Mouse (Mus musculus) heart, adult 18-20 months (tissue): Measurements from ENCODE around the gene Camta1. TPM values are rescaled to one million over a fixed set of nuclear protein-coding genes. Genes with fewer than 3 reads are reported as not detected.

Source experiments
- DNase-seq, 2 experiments: peaks; one replicate each; pipeline ENCODE4 v3.0.0; 2021 to 2022; ENCODE audit warnings: mixed read lengths in 1 of 2
- total RNA-seq, 2 experiments: library from RNA; stranded (reverse); gene quantifications; 2 replicates each; pipeline ENCODE4 v1.2.3; 2021

Gene Camta1
- total RNA-seq, 2 experiments from 2014 or later, result 207 to 208 TPM

DNA sequence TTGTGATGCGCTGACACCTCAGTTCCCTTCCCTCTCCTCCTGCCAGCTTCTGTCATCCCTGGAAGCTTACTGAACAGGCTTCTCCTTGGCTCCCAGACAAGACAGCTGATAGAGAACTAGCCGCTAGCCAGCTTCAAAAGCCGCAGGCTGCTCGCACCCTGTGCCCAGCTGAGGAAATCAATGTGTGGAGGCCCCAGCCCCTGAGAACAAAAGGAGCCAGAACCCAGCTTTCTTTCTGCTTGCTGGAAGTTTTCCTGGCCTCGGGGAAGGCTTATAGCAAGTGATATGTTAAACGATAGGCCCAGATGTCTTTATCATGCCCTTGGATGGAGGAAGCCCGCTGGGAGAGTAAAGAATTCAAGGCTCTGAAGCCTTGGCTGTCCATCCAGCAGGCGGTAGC, 411.7 kb downstream of the Camta1 start:
- no peak for DNase-seq

DNA sequence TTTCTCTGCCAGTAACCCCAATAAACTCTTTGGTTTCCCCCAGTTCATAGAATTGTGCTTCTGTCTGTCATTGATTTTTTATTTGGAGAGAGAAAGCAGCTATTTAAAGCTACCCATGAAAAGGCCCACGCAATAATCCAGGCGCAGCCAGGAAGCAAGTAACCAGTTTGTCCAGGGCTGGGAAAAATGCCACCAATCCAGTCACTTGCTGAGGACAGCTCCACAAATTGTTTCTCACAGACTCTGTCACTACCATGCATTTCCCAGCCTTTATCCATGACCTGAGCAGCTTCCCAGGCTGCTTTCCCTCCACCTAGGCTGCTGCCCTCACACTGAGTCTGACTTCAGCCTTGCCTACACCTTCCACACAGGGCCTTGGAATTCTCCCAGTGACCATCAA, 413.3 kb downstream of the Camta1 start:
- peak; percentile 5 to 17 for DNase-seq

DNA sequence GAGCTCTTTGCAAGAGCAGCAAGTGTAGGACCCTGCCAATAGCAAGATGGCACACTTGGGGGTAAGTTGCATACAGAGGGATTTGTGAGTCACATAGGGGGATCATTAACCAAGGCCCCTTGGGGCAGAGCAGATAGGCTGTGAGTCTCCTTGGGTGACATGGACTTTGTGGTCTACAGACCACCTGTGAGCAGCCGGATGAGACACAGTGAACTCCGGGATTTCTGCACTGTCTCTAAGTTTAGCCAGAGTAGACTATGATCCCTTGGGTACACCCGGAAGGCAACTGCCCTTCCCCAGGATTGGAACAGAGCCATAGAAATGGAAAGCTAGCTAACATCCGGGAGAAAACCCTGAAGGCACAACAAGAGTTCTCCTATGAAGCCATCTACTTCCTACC, 417.0 kb downstream of the Camta1 start:
- no peak for DNase-seq

DNA sequence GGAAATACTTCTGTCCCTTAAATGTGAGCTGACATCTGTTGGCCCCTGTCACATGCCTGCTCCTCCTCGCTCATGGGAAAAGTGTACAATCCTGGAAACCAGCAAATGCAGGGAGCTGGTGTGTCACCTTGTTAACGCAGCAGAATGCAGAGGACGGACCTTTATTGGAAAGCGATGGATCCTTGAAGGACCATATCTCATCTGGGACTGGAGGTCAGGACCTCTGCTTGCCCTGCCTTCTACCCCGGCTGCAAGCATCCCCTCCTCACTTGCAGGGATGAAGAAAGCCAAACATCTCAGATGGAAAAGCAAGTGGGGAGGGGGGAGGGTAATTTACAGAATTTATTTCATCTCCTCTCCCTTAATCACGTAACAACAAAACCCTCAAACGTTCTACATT, 423.1 kb downstream of the Camta1 start:
- DNase-seq, result no peak

DNA sequence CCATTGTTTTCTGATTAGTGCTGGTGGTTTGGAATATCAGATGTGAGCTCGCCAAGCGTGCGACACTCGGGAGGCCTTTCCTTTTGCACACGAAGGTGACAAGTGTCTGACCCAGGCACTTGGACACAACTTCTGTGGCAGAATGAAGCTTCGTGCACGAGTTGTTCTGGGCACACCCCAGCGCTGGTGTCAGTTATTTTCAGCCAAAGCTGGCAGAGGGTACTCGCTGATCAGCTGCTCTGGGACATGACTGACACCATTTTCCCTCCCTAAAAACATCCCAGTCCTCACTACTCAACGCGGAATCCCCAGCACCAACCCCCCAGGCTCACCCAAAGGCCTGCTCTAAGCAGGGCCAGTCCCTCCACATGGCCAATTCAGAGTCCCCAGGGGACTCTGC, 423.8 kb downstream of the Camta1 start:
- DNase-seq, result peak; percentile 41 to 72

DNA sequence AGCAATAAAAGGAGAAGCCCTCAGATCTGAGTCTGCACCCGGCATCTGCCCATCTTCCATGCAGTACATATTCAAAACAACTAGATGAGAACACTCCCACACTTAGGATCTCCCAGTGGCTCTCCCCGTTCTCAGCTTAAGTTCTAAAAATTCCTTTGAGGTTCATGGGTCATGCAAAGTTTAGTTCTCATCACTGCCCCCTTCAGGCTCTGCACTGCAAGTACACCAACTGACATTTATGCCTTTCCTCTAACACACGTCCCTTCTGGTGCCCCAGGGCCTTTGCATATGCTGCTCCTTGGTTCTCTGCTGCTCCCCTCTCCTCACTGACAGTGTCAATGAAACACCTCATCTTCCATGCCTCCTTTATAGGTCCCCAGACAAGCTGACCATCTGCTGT, 436.5 kb downstream of the Camta1 start:
- no peak for DNase-seq

DNA sequence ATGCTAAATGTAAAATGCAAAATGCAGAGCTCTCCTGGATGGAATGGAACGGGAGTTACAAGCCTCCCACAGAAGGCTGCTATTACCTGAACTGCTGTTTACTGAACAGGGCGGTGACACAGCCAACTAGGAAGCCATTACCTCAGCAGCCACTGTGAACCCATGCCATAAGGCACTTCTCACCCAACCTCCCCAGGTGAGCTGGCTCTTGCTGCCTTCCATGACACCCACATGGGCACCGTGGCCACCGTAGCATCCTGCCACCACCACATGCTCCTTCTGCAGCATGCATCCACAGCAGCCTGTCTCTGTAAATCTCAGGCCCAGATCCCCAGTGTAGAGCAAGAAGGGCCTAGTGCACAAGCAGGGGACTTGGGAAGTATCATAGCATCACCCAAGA, 438.8 kb downstream of the Camta1 start:
- DNase-seq, result no peak

DNA sequence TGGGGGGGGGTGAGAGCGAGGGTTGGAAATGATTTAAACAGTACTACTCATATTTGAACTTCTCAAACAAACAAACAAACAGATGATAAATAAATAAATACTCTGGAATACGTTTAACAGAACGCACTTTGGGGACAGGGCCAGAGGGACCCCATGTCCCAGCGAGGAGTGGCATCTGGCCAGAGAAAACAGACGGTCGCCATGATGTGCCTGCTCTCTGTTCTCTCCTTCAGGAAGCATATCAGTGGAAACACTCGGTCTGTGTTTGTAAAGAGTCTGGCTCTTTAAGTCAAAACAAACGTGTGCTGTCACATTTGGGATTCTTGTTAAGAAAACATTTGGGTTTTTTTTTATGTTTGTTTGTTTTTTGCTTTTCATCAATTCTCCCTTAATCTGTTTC, 439.3 kb downstream of the Camta1 start:
- peak in 1 of 2 experiments; percentile 31 for DNase-seq

DNA sequence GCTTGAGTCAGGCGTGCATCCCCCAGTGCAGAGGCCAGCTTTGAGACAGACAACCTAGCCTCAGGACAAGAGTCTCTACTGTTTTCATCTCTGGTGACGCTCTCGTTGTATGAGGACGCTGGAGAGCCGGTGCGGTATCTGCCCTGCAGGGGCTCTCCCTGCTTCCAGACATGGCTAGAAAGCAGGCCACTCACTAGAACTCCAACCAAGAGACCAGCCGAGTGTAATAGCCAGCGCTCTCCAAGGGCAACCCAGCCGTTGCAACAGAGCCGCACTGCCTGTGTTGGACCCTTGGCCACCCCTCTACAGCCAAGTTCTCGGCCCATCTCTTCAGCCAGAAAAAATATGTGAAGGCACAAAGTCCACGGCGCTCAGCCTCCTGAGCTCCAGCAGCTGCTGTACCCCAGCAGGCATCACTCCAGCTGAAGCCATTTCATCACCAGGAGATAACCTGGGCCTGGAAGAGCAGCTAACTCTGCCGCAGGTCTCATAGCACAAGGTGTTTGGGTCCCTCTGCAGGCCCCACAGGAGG, 443.3 kb downstream of the Camta1 start:
- no peak for DNase-seq

DNA sequence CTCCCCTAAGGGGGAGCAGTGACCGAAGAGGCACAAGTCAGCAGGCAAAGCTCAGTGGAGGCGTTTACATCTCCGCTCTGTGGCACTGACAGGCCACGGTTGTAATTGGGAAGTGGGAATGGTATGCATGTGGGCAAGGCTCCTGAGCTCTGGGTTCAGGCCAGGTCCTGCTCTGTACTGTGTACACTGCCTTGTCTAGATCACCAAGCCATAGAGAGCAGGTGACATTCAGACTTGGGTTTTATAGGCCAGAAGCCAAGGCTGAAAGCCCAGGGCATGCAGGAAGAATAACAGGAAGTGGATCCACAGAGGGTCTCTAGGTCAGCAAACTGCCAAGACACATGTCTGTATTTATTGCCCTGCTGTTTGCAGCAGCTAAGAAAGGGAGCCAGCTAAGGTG, 445.9 kb downstream of the Camta1 start:
- DNase-seq, result peak; percentile 4 to 9

DNA sequence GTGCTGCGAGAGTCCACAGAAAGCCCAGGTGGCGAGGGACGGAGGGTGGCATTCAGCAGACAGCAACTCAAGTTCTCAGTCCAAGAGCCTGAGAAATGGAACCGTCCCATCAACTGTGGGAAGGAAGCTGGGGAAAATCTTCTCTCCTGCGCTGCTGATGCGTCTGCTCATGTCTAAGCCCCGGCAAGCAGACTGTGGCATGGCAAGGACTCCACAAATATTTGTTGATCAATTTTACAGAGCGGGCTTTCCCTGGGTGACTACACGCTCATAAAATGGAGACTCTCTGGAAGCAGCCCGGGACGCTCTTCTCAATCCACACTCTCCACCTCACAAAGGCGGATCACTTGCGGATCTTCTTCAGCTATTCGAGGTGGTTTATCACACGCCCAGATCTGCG, 446.3 kb downstream of the Camta1 start:
- DNase-seq, result no peak

DNA sequence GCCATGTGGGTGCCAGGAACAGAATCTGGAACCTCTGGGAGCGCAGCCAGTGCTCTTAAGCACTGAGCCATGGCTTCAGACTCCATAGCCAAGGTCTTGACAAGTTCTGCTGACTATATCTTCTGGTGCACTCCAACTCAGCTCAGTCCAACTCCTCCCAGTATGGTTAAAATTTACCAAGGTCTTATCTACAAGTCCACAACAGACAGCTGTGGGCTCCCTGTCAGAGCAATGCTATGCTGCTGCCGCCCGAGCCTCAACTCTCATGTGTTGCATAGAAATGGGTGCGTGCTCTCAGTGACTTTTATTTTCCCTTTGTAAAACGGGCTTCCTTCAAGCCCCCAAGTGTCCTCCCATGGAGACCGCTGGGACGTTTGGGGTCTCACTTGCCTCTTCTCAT, 446.7 kb downstream of the Camta1 start:
- no peak for DNase-seq

DNA sequence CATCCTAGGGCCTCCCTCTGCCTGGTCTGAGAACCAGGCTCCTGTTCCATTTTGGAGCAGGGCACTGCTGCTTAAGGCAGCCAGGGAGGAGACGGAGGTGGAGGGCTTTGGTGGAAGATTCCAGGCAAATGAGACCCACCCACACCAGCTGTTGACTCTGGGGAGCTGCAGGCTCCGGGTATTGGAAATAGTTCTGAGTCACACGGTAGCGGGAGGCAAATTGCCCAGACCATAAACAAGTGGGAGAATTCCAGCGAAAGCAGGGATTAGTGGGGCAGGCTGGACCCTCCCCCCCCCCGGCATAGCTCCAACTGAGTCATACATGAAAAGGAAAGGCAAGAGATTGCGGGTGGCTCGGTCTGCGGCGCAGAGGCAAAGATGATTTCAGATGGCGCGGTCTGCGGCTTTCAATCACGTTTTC, 450.0 kb downstream of the Camta1 start:
- DNase-seq, result peak; percentile 70 to 77

DNA sequence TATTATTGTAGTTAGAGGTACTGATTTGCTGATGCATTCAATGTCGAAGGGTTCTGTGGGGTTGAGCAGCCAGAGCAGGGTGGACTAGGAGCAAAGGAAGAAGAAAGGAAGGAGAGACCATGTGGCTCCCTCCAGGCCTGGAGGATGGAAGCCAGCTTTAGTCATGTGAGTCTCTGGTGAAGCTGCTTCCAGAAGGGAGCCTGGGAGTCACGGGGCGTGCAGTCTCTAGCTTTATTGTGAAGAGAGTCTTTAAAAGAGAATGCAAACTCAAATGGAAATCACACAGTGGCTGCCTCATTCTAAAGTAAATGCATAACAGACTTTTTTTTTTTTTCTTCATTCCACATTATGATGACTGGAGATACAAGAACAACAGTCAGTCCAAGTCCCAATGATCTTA, 450.7 kb downstream of the Camta1 start:
- DNase-seq, result peak; percentile 16 to 18

DNA sequence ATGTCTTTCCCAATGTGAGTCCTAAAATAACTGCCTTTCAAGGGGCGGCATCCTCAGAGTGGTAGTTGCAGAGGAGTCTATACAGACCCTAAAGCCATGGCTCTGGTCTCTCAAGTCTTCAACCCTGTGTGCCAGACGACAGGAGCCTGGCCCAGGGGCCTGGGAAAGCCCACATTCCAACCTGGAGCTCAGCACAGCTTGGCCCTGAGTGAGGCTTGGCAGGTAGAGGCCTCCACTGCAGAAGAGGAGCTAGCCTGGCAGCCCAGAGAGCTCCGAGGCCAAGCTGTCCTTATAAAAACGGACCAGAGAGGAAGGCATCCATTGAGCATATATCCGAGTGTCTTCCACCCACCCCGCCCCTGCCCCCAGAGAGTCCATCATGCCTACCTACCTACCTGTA, 452.4 kb downstream of the Camta1 start:
- DNase-seq, result no peak

DNA sequence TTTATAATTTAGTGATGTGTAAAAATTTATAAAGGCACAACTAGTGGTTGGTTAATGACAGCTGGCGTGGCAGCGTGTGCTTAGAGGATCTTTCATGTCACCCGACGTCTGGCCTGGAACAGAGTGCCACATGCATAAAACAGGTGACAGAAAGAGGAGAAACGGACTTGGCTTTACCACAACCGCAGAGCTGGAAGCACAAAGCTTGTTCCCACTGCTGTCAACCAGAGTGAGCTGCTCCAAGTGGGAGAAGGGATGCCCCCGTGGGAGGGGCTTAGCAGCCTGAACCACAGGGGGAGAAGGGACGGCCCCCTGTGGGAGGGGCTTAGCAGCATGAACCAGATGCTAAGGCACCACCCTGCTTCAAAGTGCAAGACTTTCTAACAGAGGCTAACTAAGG, 452.9 kb downstream of the Camta1 start:
- DNase-seq, result peak; percentile 7 to 16

DNA sequence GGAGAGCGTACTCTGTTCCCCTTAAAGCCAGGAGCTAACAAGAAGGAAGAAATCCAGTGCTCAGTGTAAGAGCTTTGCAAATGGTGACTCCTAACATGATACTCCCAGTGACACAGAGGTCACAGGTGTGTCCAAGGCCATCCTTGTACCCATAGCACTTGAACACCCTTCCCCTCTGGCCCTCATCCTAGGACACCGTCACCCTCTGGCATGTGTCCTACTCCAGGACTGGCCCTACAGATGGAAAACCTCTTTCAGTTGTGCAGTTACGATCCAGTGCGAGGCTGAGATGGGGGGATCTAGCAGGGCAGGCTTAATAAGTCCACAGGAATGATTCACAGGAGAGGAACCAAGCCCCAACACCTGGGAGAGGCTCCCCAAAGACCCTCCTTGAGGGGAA, 453.4 kb downstream of the Camta1 start:
- peak; percentile 38 to 56 for DNase-seq

DNA sequence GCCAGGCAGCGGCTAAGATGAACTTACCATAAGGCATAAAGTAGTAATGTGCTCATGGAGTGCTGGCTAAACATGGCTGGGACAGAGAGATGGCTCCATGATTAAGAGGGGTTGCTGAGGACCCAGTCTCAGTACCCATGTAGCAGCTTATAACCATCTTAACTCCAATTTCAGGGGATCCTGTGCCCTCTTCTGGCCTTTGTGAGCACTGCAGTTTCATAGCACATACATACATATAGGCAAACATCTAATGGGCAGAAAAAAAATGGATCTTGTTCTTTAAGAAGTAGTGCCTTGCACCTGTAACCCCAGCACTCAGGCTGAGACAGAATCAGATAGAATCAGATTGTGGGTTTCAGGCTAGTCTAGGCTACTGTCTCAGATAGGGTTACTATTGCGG, 454.5 kb downstream of the Camta1 start:
- DNase-seq, result no peak

DNA sequence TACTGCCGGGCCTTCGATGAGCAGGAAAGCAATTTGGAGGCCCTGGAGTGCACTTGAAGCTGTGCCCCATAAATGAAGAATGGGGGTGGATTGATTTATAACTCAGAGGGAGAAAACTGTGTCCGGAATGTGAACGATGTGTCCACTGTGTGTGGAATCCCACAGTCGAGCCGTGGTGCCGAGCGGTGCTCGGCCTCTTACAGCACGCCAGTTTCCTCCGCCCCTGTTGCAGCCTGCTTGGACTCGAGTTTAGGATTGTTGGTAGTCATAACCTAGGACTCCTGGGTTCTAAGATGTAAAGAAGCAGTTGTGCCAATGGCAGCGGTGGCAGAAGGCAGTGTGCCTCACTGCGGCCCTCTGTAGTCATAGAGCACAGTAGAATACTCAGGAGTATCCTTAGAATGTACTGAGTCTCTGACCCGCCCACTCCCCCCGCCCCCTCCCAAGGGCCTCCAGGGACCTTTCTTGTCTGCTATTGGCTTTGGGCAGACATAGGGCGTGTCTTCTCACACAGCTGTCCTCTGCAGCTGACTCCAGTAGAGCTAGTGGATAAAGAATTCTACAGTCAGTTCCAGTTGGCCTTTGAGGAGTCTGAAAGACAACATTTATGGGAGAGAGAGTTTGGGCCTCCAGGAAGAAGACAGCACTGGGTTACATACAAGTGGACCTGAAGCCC, 457.0 kb downstream of the Camta1 start:
- peak; percentile 13 to 33 for DNase-seq

DNA sequence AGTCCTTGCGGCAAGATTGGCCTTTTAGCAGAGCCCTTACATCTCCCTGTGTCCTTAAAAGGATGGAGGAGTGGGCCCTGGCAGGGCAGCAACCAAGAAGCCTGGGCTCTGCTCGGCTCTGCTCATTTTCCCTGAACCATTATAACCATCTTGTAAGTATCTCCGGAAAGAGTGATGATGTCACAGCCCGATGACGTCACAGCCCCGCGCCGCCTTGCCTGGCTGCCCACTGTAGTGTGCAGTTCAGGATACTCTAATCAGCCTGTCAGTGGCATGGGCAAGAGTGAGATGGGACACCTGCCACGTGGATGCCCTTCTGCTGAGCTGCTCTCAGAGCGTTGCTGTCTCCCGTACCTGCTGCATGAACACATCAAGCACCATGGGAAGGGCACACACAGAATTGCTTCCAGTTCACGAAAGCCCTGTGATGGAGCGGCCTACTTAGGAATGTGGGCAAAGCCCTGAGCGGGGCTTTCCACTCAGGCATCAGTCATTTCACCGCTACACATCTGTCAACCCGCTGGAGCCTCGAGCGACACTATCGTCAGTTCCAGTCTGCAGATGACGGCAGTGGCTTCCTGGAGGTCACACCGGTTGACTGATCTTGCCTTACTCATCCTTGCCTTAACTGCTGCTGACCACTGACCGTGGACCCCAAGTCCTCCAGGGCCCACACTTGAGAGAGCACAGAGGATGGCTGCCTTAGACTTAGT, 459.8 kb downstream of the Camta1 start:
- no peak for DNase-seq

DNA sequence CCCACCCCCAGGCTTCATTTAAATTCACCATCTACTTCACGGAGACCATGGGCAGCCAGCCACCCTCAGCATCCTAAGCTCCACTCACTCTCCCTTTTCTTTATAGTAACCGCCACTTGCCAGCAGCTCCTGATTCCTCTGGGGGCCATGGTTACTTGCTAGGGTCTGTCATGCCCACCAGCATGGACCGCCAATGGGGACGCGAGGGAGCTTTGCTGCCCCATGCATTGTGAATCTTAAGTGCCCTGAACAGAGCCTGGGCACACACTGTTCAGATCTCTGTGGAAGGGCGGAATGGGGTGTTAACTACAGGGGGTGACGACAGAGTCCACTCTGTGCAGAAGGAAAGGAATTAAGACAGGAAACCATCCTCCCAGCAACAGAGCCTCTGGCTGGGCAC, 465.1 kb downstream of the Camta1 start:
- no peak for DNase-seq

DNA sequence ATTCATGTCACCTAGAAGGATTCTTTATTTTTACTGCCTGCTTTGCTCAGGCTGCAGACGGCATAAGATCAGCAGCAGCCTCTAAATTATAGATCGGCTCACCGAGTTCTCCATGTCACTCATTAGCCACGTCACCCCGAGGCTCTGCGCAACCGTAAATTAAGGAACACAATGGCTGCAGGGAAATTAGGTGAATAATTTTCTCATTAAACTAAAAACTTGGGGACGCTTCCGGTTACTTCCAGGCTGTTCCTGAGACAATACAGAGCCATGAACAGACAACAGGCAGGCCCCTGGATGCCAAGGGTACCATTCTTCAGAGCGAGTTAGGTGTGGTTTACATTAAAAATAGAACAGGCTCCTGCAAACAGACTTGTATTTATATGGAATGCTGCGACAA, 472.3 kb downstream of the Camta1 start:
- no peak for DNase-seq

DNA sequence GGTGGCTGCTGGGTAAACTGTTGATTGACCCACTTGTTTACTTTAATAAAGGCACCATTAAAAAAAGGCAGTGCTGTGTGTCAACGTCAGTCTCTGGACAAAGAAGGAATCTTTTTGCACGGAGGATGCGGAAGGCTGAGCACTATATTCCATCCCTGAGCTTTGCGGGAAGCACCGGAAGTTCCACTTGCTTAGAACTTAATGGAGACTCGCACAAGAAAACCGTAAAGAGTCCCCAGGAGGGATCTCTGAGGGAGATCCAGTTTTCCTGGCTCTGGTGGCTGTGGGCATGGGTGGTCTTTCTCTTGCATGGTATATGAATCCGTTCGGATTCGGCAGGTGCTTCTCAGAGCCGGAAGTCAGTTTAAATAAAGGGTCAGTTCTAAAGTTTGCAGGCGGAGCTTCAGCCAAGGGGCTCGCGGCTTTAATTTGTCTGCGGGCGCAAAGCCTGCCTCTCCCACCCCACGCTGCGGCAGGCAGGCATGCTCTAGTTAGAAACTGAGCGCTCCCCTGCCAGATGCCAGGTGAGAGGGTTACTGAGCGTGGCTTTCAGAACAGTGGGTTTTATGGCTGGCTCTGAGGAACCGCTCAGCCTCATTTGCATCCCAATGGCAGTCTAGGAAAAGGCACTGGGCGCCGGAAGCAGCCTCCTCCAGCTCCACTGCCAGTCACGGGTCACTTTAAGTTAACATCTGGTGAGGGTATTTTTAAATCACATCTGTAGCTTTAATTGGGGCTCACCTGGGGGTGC, 474.8 kb downstream of the Camta1 start:
- DNase-seq, result no peak
